Mouse (Mus musculus) midbrain, embryonic 16.5 days (tissue): ENCODE measurements around the gene Islr2. TPM values are rescaled to one million over a fixed set of nuclear protein-coding genes. Genes with fewer than 3 reads are reported as not detected.

Experiments used
- ATAC-seq: fragments of 200-750 bp; cut with Nextera tagmentation; 2 replicates; pipeline ENCODE4 v1.8.0; 2017; ENCODE audit warnings: moderate TSS enrichment
- H3K27ac ChIP-seq: fragments of 300-500 bp; sonication (generic); 2 replicates; pipeline ENCODE4 v1.5.1; 2014; ENCODE audit warnings: mild to moderate bottlenecking, low read length, mixed read lengths
- H3K27me3 ChIP-seq: fragments of 300-500 bp; sonication (generic); 2 replicates; pipeline ENCODE4 v1.6.1; 2014; ENCODE audit warnings: low read depth, low read length, mixed read lengths; ENCODE audit not compliant: control insufficient read depth, insufficient read depth
- H3K36me3 ChIP-seq: fragments of 300-500 bp; sonication (generic); 2 replicates; pipeline ENCODE4 v1.6.1; 2014; ENCODE audit warnings: mild to moderate bottlenecking, low read length, moderate library complexity, mixed read lengths; ENCODE audit not compliant: control insufficient read depth, insufficient read depth
- H3K4me1 ChIP-seq: fragments of 300-500 bp; sonication (generic); 2 replicates; pipeline ENCODE4 v1.6.1; 2014; ENCODE audit warnings: mild to moderate bottlenecking, low read length, mixed read lengths; ENCODE audit not compliant: control insufficient read depth, insufficient read depth
- H3K4me2 ChIP-seq: fragments of 300-500 bp; sonication (generic); 2 replicates; pipeline ENCODE4 v1.6.1; 2014; ENCODE audit warnings: mild to moderate bottlenecking, low read length, mixed read lengths
- H3K4me3 ChIP-seq: fragments of 300-500 bp; sonication (generic); 2 replicates; pipeline ENCODE4 v1.5.1; 2014; ENCODE audit warnings: low read depth, mild to moderate bottlenecking, low read length, moderate library complexity, mixed read lengths
- H3K9ac ChIP-seq: fragments of 300-500 bp; sonication (generic); 2 replicates; pipeline ENCODE4 v1.6.1; 2014; ENCODE audit warnings: low read depth, low read length, mixed read lengths
- H3K9me3 ChIP-seq: fragments of 300-500 bp; sonication (generic); replicated peaks from 2 replicates; pipeline ENCODE4 v1.6.1; 2014; ENCODE audit warnings: mild to moderate bottlenecking, low read length, mixed read lengths; ENCODE audit not compliant: control insufficient read depth, poor library complexity, severe bottlenecking
- WGBS: fragments of 180-500 bp; shearing (Covaris S2); extraction: QIAGEN DNeasy Blood & Tissue Kit; methylation state at CpG from one replicate; pipeline ENCODE4 v1.1.7; 2014; 5-methylcytosine and 5-hydroxymethylcytosine counted together
- polyA plus RNA-seq: library from polyadenylated mRNA; unstranded; fragments of >200 nt; fragmentation: Nextera tagmentation; extraction: Ambion mirVana; gene quantifications from 2 replicates; pipeline ENCODE4 v1.2.1, GENCODE M21; 2015

Gene Islr2
- polyA plus RNA-seq, 1 experiment from 2014 or later, result 38.0 TPM

- Histone ChIP-seq H3K4me3 (no peak overlapping the region), H3K9me3 (no peaks in the 10 kb centered on the region), H3K9ac (no peak overlapping the region), H3K4me2 (no peak overlapping the region), H3K27me3 (no peaks in the 10 kb centered on the region), H3K27ac (no peak overlapping the region), H3K4me1 (peaks cover 6% of the 10 kb centered on the region; the same call in 1 of the 2 replicates), H3K36me3 (no peaks in the 10 kb centered on the region)
- 67% methylated on average over 5 of the region's 5 CpGs for WGBS
- no peak for ATAC-seq
Observed at GRCm38 (mm10) chr9:58213377-58213776, 9.3 kb upstream of the Islr2 start.

- H3K27ac ChIP-seq, result no peak overlapping the region
- H3K4me1 ChIP-seq, result 0 out of 2 replicates have a peak, but pooled peaks cover 6% of the 10 kb centered on the region
- H3K4me2 ChIP-seq, result no peak overlapping the region
- 89% methylated on average over 2 of the region's 2 CpGs for WGBS
- H3K9me3 ChIP-seq, result no peaks in the 10 kb centered on the region
- H3K36me3 ChIP-seq, result no peaks in the 10 kb centered on the region
- H3K9ac ChIP-seq, result no peak overlapping the region
- ATAC-seq, result no peak
- no peaks in the 10 kb centered on the region for H3K27me3 ChIP-seq
- H3K4me3 ChIP-seq, result no peak overlapping the region
Observed at GRCm38 (mm10) chr9:58210304-58210627, 6.1 kb upstream of the Islr2 start.

DNA sequence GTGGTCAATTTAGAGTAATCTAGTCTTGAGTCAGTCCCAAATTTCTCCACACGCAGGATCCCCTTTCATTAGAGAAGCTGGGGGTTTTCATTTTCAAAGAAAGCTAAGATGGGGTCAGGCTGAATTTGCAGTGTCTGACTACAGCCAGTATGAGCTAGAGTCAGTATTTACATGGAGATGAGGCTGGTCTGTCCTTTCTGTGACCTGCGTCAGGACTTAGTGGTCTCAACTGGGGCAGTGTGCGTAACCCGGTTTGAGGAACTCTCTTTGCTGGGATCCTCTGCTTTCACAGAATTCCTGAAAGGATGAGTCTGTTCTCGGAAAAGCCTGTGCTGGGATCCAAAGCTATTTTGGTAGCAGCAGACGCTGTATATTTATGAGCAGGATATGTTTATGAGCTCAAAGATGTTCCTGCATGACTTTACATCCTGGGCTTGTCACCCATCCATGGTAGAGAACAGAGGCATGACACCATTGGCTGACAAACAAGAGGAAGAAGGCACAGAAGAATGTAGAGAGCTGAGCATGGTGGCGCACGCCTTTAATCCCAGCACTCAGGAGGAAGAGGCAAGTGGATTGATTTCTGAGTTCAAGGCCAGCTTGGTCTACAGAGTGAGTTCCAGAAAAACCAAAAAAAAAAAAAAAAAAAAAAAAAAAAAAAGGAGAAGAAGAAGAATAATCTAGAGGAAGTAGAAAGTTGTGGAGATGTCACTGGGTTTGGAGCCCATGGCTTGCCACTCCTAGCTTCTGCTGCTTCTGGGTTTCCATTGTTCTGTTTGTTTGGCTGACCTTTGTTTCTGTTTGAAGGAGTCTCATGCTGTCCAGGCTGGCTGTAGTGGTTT, 5.6 kb upstream of the Islr2 start:
- H3K4me1 ChIP-seq, result 0 out of 2 replicates have a peak, but pooled peaks cover 5% of the 10 kb centered on the region
- no peak overlapping the region for H3K9ac ChIP-seq
- no peaks in the 10 kb centered on the region for H3K36me3 ChIP-seq
- H3K27me3 ChIP-seq, result no peaks in the 10 kb centered on the region
- no peak overlapping the region for H3K27ac ChIP-seq
- ATAC-seq, result no peak
- no peak overlapping the region for H3K4me3 ChIP-seq
- WGBS, result 82% methylated on average over 8 of the region's 8 CpGs
- no peaks in the 10 kb centered on the region for H3K9me3 ChIP-seq
- no peak overlapping the region for H3K4me2 ChIP-seq

DNA sequence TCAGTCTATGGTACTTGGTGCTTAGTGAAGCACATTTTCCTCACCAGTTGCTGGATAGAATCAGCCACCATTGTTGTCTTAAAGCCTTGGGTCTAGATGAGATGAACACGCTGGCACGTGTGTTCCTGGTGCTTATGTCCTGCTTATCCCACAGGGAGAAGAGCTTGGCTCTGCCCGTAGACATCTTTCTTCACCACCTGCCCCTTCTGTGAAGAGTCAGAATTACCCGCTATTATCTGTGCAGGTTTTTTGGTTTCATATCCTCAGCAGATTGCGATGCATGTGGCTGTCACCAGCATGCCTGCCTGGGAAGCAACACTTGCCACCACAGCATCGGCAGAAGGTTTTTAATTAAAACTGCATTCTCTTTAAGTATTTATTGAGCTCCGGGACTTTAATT, 1.9 kb upstream of the Islr2 start:
- Histone ChIP-seq H3K4me1 (peaks cover 9% of the 10 kb centered on the region), H3K9ac (0 out of 2 replicates have a peak overlapping the region, but pooled peaks have one; percentile 12)
- no peak for ATAC-seq

DNA sequence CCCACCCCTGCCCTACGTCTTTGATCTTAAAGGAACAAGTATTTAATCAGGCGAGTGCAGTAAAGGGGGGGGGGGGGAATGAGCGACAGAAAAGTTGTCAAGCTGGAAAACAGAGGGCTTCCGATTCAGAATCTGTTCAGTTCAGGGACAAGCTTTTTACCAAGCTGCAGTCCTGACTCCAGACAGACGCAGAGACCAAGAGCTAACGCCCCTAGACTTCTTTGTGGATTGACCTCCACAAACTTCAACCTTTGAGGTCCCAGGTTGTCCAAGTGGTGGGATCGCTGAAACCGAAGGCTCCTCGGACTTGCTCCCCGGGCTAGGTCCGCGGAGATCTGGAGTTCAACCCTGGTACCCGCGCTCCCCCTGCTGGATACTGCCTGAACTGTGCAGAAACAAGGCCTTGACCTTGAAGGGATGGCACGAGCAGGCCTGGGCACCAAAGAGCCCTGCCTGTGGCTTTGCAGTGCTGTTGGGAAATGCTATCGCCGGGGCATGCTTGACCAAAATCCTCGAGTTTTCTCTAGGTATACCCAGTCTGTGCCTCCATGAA, 405 bp upstream of the Islr2 start:
- H3K9me3 ChIP-seq, result no peaks in the 10 kb centered on the region
- H3K27me3 ChIP-seq, result peaks cover 24% of the 10 kb centered on the region
- no peaks in the 10 kb centered on the region for H3K36me3 ChIP-seq
- WGBS, result 4% methylated on average over 18 of the region's 18 CpGs
- ATAC-seq, result peak; percentile 47; the same call in 1 of the 2 replicates
- H3K4me3 ChIP-seq, result peak overlapping the region; percentile 45
- peak overlapping the region; percentile 76 for H3K27ac ChIP-seq
- peak overlapping the region; percentile 80 for H3K4me2 ChIP-seq
- peak overlapping the region; percentile 62; the same call in 1 of the 2 replicates for H3K9ac ChIP-seq
- H3K4me1 ChIP-seq, result peaks cover 9% of the 10 kb centered on the region

More for the DNA sequence above, 1.9 kb upstream of the Islr2 start:
- no peak overlapping the region for H3K27ac ChIP-seq
- H3K36me3 ChIP-seq, result no peaks in the 10 kb centered on the region
- H3K4me2 ChIP-seq, result peak overlapping the region; percentile 80; the same call in 1 of the 2 replicates
- no peaks in the 10 kb centered on the region for H3K9me3 ChIP-seq
- H3K4me3 ChIP-seq, result no peak overlapping the region
- WGBS, result 62% methylated on average over 7 of the region's 7 CpGs
- H3K27me3 ChIP-seq, result peaks cover 13% of the 10 kb centered on the region

GRCm38 (mm10) chr9:58202676-58203453, 1.3 kb downstream of the Islr2 start:
- Histone ChIP-seq H3K9me3 (no peaks in the 10 kb centered on the region), H3K4me2 (peak overlapping the region; percentile 80), H3K9ac (peak overlapping the region; percentile 62), H3K4me1 (peaks cover 23% of the 10 kb centered on the region), H3K27me3 (peaks cover 40% of the 10 kb centered on the region), H3K36me3 (no peaks in the 10 kb centered on the region), H3K4me3 (peak overlapping the region; percentile 45), H3K27ac (peak overlapping the region; percentile 76)
- no peak for ATAC-seq
- 4% methylated on average over 14 of the region's 14 CpGs for WGBS

DNA sequence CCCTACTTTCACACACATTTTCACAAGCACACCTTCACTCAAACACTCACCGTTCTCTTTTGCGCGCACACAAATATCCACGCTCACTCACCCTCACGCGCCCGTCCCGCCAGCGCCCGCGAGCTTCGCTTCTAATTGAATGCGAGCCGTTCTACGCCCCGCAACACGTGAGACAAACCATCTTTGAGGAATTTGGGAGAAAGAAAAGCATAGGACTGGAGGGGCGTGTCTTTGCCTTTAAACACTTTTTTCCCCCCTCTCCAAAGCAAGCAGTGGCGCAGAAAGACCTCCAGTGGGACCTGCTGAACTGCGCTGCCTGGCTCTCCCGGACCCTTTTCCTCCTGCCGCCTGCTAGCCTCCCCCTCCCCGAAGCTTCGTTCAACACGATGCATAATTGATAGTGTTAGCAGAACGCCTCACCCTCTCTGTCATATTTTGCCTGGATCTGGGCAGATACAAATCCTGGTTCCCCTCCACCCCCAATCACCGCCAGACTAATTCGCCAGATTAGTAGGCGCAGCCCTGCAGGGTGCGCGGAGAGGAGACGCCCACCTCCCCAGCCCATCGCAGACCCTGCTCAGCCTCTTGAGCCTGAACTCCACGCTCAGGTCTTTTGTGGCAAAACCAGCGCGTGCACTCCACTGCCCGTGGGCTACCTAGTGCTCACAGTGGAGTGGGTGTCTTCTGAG, 2.1 kb downstream of the Islr2 start:
- no peak for ATAC-seq
- Histone ChIP-seq H3K4me2 (peak overlapping the region; percentile 80), H3K9me3 (no peaks in the 10 kb centered on the region), H3K27ac (peak overlapping the region; percentile 76), H3K4me3 (peak overlapping the region; percentile 45), H3K27me3 (peaks cover 45% of the 10 kb centered on the region), H3K4me1 (peaks cover 31% of the 10 kb centered on the region), H3K9ac (peak overlapping the region; percentile 62), H3K36me3 (no peaks in the 10 kb centered on the region)
- under 1% methylated on average over 37 of the region's 37 CpGs for WGBS

DNA sequence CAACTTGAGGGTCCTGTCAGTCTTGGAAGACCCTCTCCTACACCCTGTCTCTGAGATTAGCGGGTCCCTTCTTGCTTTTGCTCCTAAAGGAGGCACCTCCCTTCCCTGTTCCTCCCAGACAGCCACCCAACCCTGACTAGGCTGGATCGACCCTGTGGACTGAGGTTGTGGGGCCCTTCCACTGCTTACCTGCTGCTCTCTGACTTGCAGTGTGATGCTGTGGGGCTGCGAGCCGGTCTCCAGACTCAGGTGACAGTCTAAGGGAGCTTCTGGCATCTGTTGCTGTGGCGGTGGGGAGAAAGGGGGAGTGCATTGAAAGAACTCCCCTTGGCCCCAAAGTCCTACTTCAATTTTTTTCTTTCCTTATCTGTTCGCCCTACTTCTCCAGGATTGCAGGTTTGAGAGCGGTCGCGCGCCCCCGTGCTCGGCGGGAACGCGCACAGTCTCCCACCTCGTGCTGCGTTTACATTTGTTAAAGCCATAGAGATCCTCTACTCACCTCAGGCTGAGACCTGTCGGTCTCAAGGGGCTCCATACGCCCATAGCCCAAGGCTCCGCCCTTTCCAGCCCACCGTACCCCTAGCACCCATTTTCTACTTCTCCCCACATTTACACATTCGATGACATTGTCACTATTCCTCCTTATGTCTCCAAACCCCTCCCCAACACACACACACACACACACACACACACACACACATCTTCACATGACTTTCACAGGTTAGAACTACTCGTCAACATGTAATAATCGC, 2.9 kb downstream of the Islr2 start:
- under 1% methylated on average over 24 of the region's 24 CpGs for WGBS
- peaks cover 45% of the 10 kb centered on the region for H3K27me3 ChIP-seq
- peak overlapping the region; percentile 45 for H3K4me3 ChIP-seq
- peak overlapping the region; percentile 80 for H3K4me2 ChIP-seq
- H3K27ac ChIP-seq, result peak overlapping the region; percentile 76
- no peaks in the 10 kb centered on the region for H3K36me3 ChIP-seq
- peaks cover 39% of the 10 kb centered on the region for H3K4me1 ChIP-seq
- H3K9me3 ChIP-seq, result no peaks in the 10 kb centered on the region
- peak overlapping the region; percentile 62 for H3K9ac ChIP-seq
- ATAC-seq, result no peak
